Mouse (Mus musculus) T-helper 1 cell (primary cell): ENCODE data around the gene Igf2bp2.

Source experiments
- in situ Hi-C: fragments of 300-600 bp; cut with MboI, MseI; formaldehyde crosslinking; loops from one replicate; pipeline ENCODE4 v1.15.1; 2025; ENCODE audit warnings: high pct_unique_total_duplicates

The Igf2bp2 gene

GRCm38 (mm10) chr16:22162512-22163455, at the start of gene Igf2bp2:
Igf2bp2 (minus strand) TSS chr16:22163299.
- in situ Hi-C loops, result no loop called here

GRCm38 (mm10) chr16:22203501-22203900, 40.4 kb upstream of the Igf2bp2 start:
- in situ Hi-C loops, result no loop called here

- in situ Hi-C loops, result no loop called here
These were observed 38.8 kb upstream of the Igf2bp2 start for GRCm38 (mm10) chr16:22201858-22202257.

- in situ Hi-C loops, result no loop called here
These were observed 37.4 kb upstream of the Igf2bp2 start for GRCm38 (mm10) chr16:22200476-22200875.

GRCm38 (mm10) chr16:22187366-22187765, 24.3 kb upstream of the Igf2bp2 start:
- in situ Hi-C loops, result no loop called here

- in situ Hi-C loops, result no loop called here
These were observed 22.3 kb upstream of the Igf2bp2 start for GRCm38 (mm10) chr16:22185411-22185810.

- in situ Hi-C loops, result no loop called here
These were observed 21.0 kb upstream of the Igf2bp2 start for GRCm38 (mm10) chr16:22184113-22184512.

- in situ Hi-C loops, result no loop called here
These were observed 19.2 kb upstream of the Igf2bp2 start for GRCm38 (mm10) chr16:22182286-22182685.

- in situ Hi-C loops, result loop anchor here (5.0 kb wide), 1 partner anchor 34 kb away; no protein-coding TSS in a partner anchor
These were observed 15.7 kb upstream of the Igf2bp2 start for GRCm38 (mm10) chr16:22178793-22179192.

GRCm38 (mm10) chr16:22177999-22178398, 14.9 kb upstream of the Igf2bp2 start:
- in situ Hi-C loops, result loop anchor here (5.0 kb wide), 1 partner anchor 34 kb away; no protein-coding TSS in a partner anchor

- in situ Hi-C loops, result no loop called here
These were observed 5.6 kb upstream of the Igf2bp2 start for GRCm38 (mm10) chr16:22168731-22169130.

GRCm38 (mm10) chr16:22165556-22165955, 2.5 kb upstream of the Igf2bp2 start:
- in situ Hi-C loops, result no loop called here

- in situ Hi-C loops, result no loop called here
These were observed 1.3 kb upstream of the Igf2bp2 start for GRCm38 (mm10) chr16:22164446-22164845.

GRCm38 (mm10) chr16:22163456-22163851, 355 bp upstream of the Igf2bp2 start:
- in situ Hi-C loops, result no loop called here

- in situ Hi-C loops, result no loop called here
These were observed 1.0 kb downstream of the Igf2bp2 start for GRCm38 (mm10) chr16:22162066-22162511.

GRCm38 (mm10) chr16:22161351-22162065, 1.6 kb downstream of the Igf2bp2 start:
- in situ Hi-C loops, result no loop called here

GRCm38 (mm10) chr16:22160386-22161145, 2.5 kb downstream of the Igf2bp2 start:
- in situ Hi-C loops, result no loop called here

- in situ Hi-C loops, result no loop called here
These were observed 10.1 kb downstream of the Igf2bp2 start for GRCm38 (mm10) chr16:22152941-22153444.

GRCm38 (mm10) chr16:22151706-22152315, 11.3 kb downstream of the Igf2bp2 start:
- in situ Hi-C loops, result no loop called here

- in situ Hi-C loops, result no loop called here
These were observed 12.7 kb downstream of the Igf2bp2 start for GRCm38 (mm10) chr16:22150421-22150820.
